Mouse (Mus musculus) cerebellum, adult 18-20 months (tissue): ENCODE results near the gene Mrps2.
"Not testable (repeated sequence)": the region's sequence is repeated elsewhere in the genome, so short reads cannot be mapped to it uniquely, and the experiment has no call there.

ENCODE experiments used
- DNase-seq, 2 experiments: peaks; one replicate each; pipeline ENCODE4 v3.0.0; 2021

The Mrps2 gene

GRCm38 (mm10) chr2:28467860-28468485 lies at the start of gene Mrps2:
TSS of gene Mrps2 (plus strand) at chr2:28468066.
- DNase-seq = peak; percentile 87 to 92

GRCm38 (mm10) chr2:28419898-28420297 lies 48.0 kb upstream of the Mrps2 start:
- DNase-seq = peak; percentile 94 to 97

- DNase-seq = peak; percentile 46 to 54
Observed at GRCm38 (mm10) chr2:28423167-28423566, 44.7 kb upstream of the Mrps2 start.

- DNase-seq = no peak
Observed at GRCm38 (mm10) chr2:28427226-28427625, 40.6 kb upstream of the Mrps2 start.

GRCm38 (mm10) chr2:28430846-28431245 lies 37.0 kb upstream of the Mrps2 start:
- DNase-seq = no peak

GRCm38 (mm10) chr2:28432811-28433210 lies 35.1 kb upstream of the Mrps2 start:
- DNase-seq = peak in 1 of 2 experiments; percentile 31

GRCm38 (mm10) chr2:28433512-28433911 lies 34.4 kb upstream of the Mrps2 start:
- no peak for DNase-seq

- DNase-seq = no peak
Observed at GRCm38 (mm10) chr2:28435401-28435800, 32.5 kb upstream of the Mrps2 start.

GRCm38 (mm10) chr2:28440842-28441241 lies 27.0 kb upstream of the Mrps2 start:
- DNase-seq = no peak

GRCm38 (mm10) chr2:28445082-28445481 lies 22.8 kb upstream of the Mrps2 start:
- no peak for DNase-seq

GRCm38 (mm10) chr2:28446181-28446514 lies 21.7 kb upstream of the Mrps2 start:
- DNase-seq = peak in 1 of 2 experiments; percentile 29

GRCm38 (mm10) chr2:28446515-28447314 lies 21.2 kb upstream of the Mrps2 start, which contains the start of gene Ppp1r26:
TSS of gene Ppp1r26 (plus strand) at chr2:28446800.
- peak; percentile 56 to 71 for DNase-seq

- peak in 1 of 2 experiments; percentile 25 for DNase-seq
Observed at GRCm38 (mm10) chr2:28447315-28447670, 20.6 kb upstream of the Mrps2 start.

- no peak for DNase-seq
Observed at GRCm38 (mm10) chr2:28451663-28452062, 16.2 kb upstream of the Mrps2 start.

GRCm38 (mm10) chr2:28453539-28453938 lies 14.3 kb upstream of the Mrps2 start:
- no peak for DNase-seq

GRCm38 (mm10) chr2:28456616-28457015 lies 11.2 kb upstream of the Mrps2 start:
- DNase-seq = no peak

- peak; percentile 74 to 78 for DNase-seq
Observed at GRCm38 (mm10) chr2:28463919-28464318, 3.9 kb upstream of the Mrps2 start.

- no peak for DNase-seq
Observed at GRCm38 (mm10) chr2:28464919-28465318, 2.9 kb upstream of the Mrps2 start.

GRCm38 (mm10) chr2:28465836-28466518 lies 1.9 kb upstream of the Mrps2 start, which contains the start of gene 1700007K13Rik:
TSS of gene 1700007K13Rik (minus strand) at chr2:28466332.
- peak; percentile 79 to 91 for DNase-seq

GRCm38 (mm10) chr2:28468486-28469225 lies 790 bp downstream of the Mrps2 start:
- no peak for DNase-seq

GRCm38 (mm10) chr2:28469461-28469860 lies 1.6 kb downstream of the Mrps2 start:
- DNase-seq = no peak

GRCm38 (mm10) chr2:28470591-28470990 lies 2.7 kb downstream of the Mrps2 start:
- no peak for DNase-seq

GRCm38 (mm10) chr2:28472011-28472410 lies 4.1 kb downstream of the Mrps2 start:
- not testable (repeated sequence) for DNase-seq
